Mouse (Mus musculus) hindbrain, embryonic 16.5 days (tissue): ENCODE data around the gene Gnpat. TPM values are rescaled to one million over a fixed set of nuclear protein-coding genes. Genes with fewer than 3 reads are reported as not detected.

Source experiments
- ATAC-seq: fragments of 200-750 bp; cut with Nextera tagmentation; 2 replicates; pipeline ENCODE4 v1.8.0; 2017; ENCODE audit warnings: moderate TSS enrichment, moderate library complexity
- H3K27ac ChIP-seq: fragments of 300-500 bp; sonication (generic); 2 replicates; pipeline ENCODE4 v1.5.1; 2014; ENCODE audit warnings: low read depth, mild to moderate bottlenecking, control low read depth, low read length, moderate library complexity
- H3K27me3 ChIP-seq: fragments of 300-500 bp; sonication (generic); replicated peaks from 2 replicates; pipeline ENCODE4 v1.6.1; 2014; ENCODE audit warnings: low read length; ENCODE audit not compliant: control insufficient read depth, insufficient read depth
- H3K36me3 ChIP-seq: fragments of 300-500 bp; sonication (generic); 2 replicates; pipeline ENCODE4 v1.6.1; 2014; ENCODE audit warnings: mild to moderate bottlenecking, low read length, moderate library complexity, mixed read lengths; ENCODE audit not compliant: control insufficient read depth, insufficient read depth
- H3K4me1 ChIP-seq: fragments of 300-500 bp; sonication (generic); 2 replicates; pipeline ENCODE4 v1.6.1; 2014; ENCODE audit warnings: low read depth, low read length; ENCODE audit not compliant: control insufficient read depth, insufficient read depth
- H3K4me2 ChIP-seq: fragments of 300-500 bp; sonication (generic); 2 replicates; pipeline ENCODE4 v1.6.1; 2014; ENCODE audit warnings: mild to moderate bottlenecking, low read length, control low read depth, moderate library complexity
- H3K4me3 ChIP-seq: fragments of 300-500 bp; sonication (generic); 2 replicates; pipeline ENCODE4 v1.5.1; 2014; ENCODE audit warnings: mild to moderate bottlenecking, low read length, control low read depth, moderate library complexity
- H3K9ac ChIP-seq: fragments of 300-500 bp; sonication (generic); 2 replicates; pipeline ENCODE4 v1.6.1; 2014; ENCODE audit warnings: low read depth, mild to moderate bottlenecking, control low read depth, low read length, moderate library complexity
- H3K9me3 ChIP-seq: fragments of 300-500 bp; sonication (generic); 2 replicates; pipeline ENCODE4 v1.6.1; 2014; ENCODE audit warnings: mild to moderate bottlenecking, low read length, moderate library complexity; ENCODE audit not compliant: control insufficient read depth
- WGBS: fragments of 180-500 bp; shearing (Covaris S2); extraction: QIAGEN DNeasy Blood & Tissue Kit; methylation state at CpG from one replicate; pipeline ENCODE4 v1.1.7; 2014; 5-methylcytosine and 5-hydroxymethylcytosine counted together
- polyA plus RNA-seq: library from polyadenylated mRNA; unstranded; fragments of >200 nt; fragmentation: Nextera tagmentation; extraction: Ambion mirVana; gene quantifications from 2 replicates; pipeline ENCODE4 v1.2.1, GENCODE M21; 2015

The Gnpat gene
- polyA plus RNA-seq, 1 experiment from 2014 or later = 73.8 TPM

DNA sequence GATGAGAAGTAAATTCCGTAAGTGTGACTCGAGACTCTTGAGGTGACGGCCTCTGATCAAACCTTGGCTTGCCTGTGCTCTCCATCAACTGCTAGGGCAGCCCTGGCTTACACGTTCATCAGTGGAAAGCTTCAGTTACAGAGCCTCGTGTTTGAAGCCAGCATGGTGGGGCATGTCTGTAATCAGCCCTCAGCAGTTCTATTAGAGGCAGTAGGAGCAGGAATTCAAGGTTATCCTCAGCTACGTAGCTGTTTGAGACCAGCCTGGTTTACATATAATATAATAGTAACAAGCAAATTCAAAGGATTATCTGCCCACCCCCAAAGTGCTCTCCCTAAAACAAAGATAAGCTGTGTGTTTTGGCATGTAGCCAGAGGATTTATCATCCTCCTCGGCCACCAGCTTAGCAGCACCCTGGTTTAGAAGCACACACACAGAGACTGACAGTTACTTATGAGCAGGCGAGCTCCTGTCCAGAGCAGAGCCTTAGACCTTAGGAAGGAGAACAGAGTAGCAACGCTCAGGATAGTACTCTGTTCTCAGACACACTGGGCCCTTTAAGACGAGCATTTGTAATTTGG, 16.2 kb downstream of the Gnpat start:
- Histone ChIP-seq H3K4me3 (no peak overlapping the region), H3K9me3 (no peaks in the 10 kb centered on the region), H3K4me2 (no peak overlapping the region), H3K9ac (no peak overlapping the region), H3K36me3 (peaks cover 49% of the 10 kb centered on the region), H3K27me3 (no peaks in the 10 kb centered on the region), H3K27ac (no peak overlapping the region), H3K4me1 (no peaks in the 10 kb centered on the region)
- 86% methylated on average over 10 of the region's 10 CpGs for WGBS
- ATAC-seq = no peak

DNA sequence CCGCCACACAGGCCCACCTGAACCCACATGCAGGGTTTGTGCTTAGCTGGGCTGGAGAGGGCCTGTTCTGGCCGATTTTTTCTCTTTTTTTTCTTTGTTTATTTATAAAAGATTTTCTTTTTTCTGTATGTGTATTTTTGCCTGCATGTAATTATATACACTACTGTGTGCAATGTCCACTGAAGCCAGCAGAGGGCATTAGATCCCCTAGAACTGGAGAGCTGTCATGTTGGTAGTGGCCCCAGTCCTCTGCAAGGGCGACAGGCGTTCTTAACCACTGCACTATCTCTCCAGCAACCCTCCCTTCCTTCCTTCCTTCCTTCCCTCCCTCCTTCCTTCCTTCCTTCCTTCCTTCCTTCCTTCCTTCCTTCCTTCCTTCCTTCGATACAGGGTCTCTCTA, 25.6 kb downstream of the Gnpat start:
- peaks cover 56% of the 10 kb centered on the region for H3K36me3 ChIP-seq
- H3K27me3 ChIP-seq = no peaks in the 10 kb centered on the region
- no peak overlapping the region for H3K4me3 ChIP-seq
- WGBS = 97% methylated on average over 5 of the region's 5 CpGs
- no peak overlapping the region for H3K27ac ChIP-seq
- H3K4me2 ChIP-seq = no peak overlapping the region
- no peak overlapping the region for H3K9ac ChIP-seq
- H3K9me3 ChIP-seq = no peaks in the 10 kb centered on the region; the same call in 1 of the 2 replicates
- no peaks in the 10 kb centered on the region for H3K4me1 ChIP-seq
- no peak for ATAC-seq

- Histone ChIP-seq H3K27ac (no peak overlapping the region), H3K9me3 (no peaks in the 10 kb centered on the region; the same call in 1 of the 2 replicates), H3K4me3 (no peak overlapping the region), H3K4me2 (no peak overlapping the region), H3K36me3 (peaks cover 36% of the 10 kb centered on the region), H3K27me3 (no peaks in the 10 kb centered on the region), H3K4me1 (peaks cover 23% of the 10 kb centered on the region), H3K9ac (no peak overlapping the region)
- whole genome bisulfite sequencing = 69% methylated on average over 3 of the region's 3 CpGs
- no peak for ATAC-seq
Measured at GRCm38 (mm10) chr8:124892596-124892995, 29.8 kb downstream of the Gnpat start.

- Histone ChIP-seq H3K9ac (peak overlapping the region; percentile 86), H3K27me3 (no peaks in the 10 kb centered on the region), H3K27ac (no peak overlapping the region), H3K4me2 (peak overlapping the region; percentile 86), H3K36me3 (peaks cover 18% of the 10 kb centered on the region), H3K4me1 (peaks cover 31% of the 10 kb centered on the region), H3K9me3 (no peaks in the 10 kb centered on the region), H3K4me3 (peak overlapping the region; percentile 97)
- WGBS = 82% methylated on average over 26 of the region's 26 CpGs
- no peak for ATAC-seq
Measured at GRCm38 (mm10) chr8:124896010-124896631, 33.3 kb downstream of the Gnpat start.

- H3K4me3 ChIP-seq = peak overlapping the region; percentile 97
- peaks cover 22% of the 10 kb centered on the region for H3K36me3 ChIP-seq
- peak overlapping the region; percentile 86 for H3K9ac ChIP-seq
- 1% methylated on average over 60 of the region's 60 CpGs for WGBS
- peaks cover 31% of the 10 kb centered on the region for H3K4me1 ChIP-seq
- no peaks in the 10 kb centered on the region for H3K9me3 ChIP-seq
- H3K4me2 ChIP-seq = peak overlapping the region; percentile 86
- peak overlapping the region; percentile 87 for H3K27ac ChIP-seq
- no peaks in the 10 kb centered on the region for H3K27me3 ChIP-seq
- ATAC-seq = peak; percentile 51
Measured at GRCm38 (mm10) chr8:124896632-124897385, 34.0 kb downstream of the Gnpat start.

- Histone ChIP-seq H3K4me2 (peak within 1 kb of the TSS; percentile 93), H3K36me3 (peaks cover 30% of the 10 kb centered on the region), H3K9ac (peak within 1 kb of the TSS; percentile 86), H3K9me3 (no peaks in the 10 kb centered on the region), H3K4me1 (peaks cover 31% of the 10 kb centered on the region), H3K4me3 (peak within 1 kb of the TSS; percentile 97), H3K27ac (peak within 1 kb of the TSS; percentile 87), H3K27me3 (no peaks in the 10 kb centered on the region)
- peak; percentile 93 for ATAC-seq
- WGBS = under 1% methylated on average over 108 of the region's 114 CpGs
Measured at GRCm38 (mm10) chr8:124897386-124898250, 34.8 kb downstream of the Gnpat start, which contains the start of the genes Exoc8 and Sprtn. TSS of gene Exoc8 (minus strand) at chr8:124897705. TSS of gene Sprtn (plus strand) at chr8:124897886.

GRCm38 (mm10) chr8:124898251-124898905, 35.5 kb downstream of the Gnpat start:
- Histone ChIP-seq H3K36me3 (peaks cover 36% of the 10 kb centered on the region), H3K27ac (peak overlapping the region; percentile 74; the same call in 1 of the 2 replicates), H3K9ac (peak overlapping the region; percentile 75), H3K4me1 (peaks cover 31% of the 10 kb centered on the region), H3K4me2 (peak overlapping the region; percentile 93), H3K4me3 (peak overlapping the region; percentile 97), H3K9me3 (no peaks in the 10 kb centered on the region), H3K27me3 (no peaks in the 10 kb centered on the region)
- peak; percentile 25 for ATAC-seq
- 7% methylated on average over 29 of the region's 31 CpGs for WGBS

- H3K4me1 ChIP-seq = peaks cover 8% of the 10 kb centered on the region
- no peak overlapping the region for H3K9ac ChIP-seq
- no peak overlapping the region for H3K27ac ChIP-seq
- peaks cover 41% of the 10 kb centered on the region for H3K36me3 ChIP-seq
- no peak overlapping the region for H3K4me3 ChIP-seq
- no peak for ATAC-seq
- no peaks in the 10 kb centered on the region for H3K27me3 ChIP-seq
- no peak overlapping the region for H3K4me2 ChIP-seq
- H3K9me3 ChIP-seq = no peaks in the 10 kb centered on the region
- WGBS = 92% methylated on average over 15 of the region's 15 CpGs
Measured at GRCm38 (mm10) chr8:124903198-124903597, 40.4 kb downstream of the Gnpat start.
